Mouse (Mus musculus) T-helper 2 cell (primary cell): ENCODE measurements at regions not wholly inside any gene's neighbourhood (a gene's known extent, or its start where the extent isn't known, plus 50 kb on each side); places are given as distances from the start of the nearest gene placed in this dataset.

Experiments
- in situ Hi-C: fragments of 300-600 bp; cut with MboI, MseI; formaldehyde crosslinking; loops from one replicate; pipeline ENCODE4 v1.15.1; 2025; ENCODE audit warnings: high pct_unique_total_duplicates

GRCm38 (mm10) chr2:131436149-131436548 lies 55.1 kb upstream of the Smox start:
- in situ Hi-C loops: no loop called here

- in situ Hi-C loops: loop anchor here (5.0 kb wide), 1 partner anchor 77 kb away; no protein-coding TSS in a partner anchor
These were observed 60.8 kb upstream of the Smox start for GRCm38 (mm10) chr2:131430474-131430873.

GRCm38 (mm10) chr2:131428089-131428488 lies 63.2 kb upstream of the Smox start:
- in situ Hi-C loops: loop anchor here (10.0 kb wide), 1 partner anchor 143 kb away; no protein-coding TSS in a partner anchor

DNA sequence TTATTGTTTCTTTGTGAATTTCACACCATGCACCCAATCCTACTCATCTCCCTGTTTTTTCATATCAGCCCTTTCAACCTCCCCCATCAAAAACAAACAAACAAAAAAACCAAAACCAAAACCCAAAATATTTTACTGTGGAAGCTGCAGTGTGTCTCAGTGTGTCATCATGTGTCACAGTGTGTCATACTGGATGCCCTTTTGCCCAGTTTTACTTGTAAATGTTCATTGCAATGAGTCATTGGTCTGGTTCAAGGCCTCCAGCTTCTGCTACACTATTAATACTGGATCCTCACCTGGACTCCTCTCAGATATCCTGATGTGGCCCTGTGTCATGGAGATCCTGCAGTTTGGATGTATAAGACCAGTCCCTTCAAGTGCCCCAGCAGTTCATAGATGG lies 64.4 kb upstream of the Smox start:
- in situ Hi-C loops: loop anchor here (10.0 kb wide), 1 partner anchor 142 kb away; no protein-coding TSS in a partner anchor

DNA sequence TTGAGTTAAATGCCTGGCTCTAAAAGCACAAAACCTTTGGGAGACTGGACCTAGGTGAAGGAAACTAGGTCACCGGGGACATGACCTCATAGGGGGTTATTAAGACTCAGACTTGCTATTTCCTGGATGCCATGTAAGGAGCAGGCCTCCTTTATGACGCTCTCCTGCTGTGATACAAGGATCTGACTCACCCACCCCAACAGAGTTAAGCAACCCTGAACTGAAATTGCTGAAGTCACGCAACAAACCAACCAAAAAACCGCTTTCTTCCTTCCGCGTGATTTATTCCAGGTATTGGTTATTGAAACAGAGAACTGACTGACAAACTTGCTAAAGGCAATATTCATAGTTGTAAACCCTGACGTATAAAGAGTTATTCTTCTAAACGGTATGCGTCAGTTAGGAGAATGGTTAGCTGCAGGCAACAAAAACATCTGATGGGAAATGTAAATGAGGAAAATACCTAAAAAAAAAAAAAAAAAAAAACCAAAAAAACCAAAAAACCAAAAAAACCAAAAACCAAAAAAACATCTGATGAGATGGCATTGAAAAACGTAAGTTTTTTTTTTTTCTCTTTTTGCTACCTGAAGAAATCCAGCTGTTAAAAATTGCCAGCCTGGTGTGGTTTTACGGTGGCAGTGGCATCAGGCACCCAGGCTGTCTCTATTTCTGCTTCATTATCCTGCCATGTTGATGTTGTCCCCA lies 67.5 kb upstream of the Smox start:
- in situ Hi-C loops: loop anchor here (10.0 kb wide), 1 partner anchor 139 kb away; no protein-coding TSS in a partner anchor

DNA sequence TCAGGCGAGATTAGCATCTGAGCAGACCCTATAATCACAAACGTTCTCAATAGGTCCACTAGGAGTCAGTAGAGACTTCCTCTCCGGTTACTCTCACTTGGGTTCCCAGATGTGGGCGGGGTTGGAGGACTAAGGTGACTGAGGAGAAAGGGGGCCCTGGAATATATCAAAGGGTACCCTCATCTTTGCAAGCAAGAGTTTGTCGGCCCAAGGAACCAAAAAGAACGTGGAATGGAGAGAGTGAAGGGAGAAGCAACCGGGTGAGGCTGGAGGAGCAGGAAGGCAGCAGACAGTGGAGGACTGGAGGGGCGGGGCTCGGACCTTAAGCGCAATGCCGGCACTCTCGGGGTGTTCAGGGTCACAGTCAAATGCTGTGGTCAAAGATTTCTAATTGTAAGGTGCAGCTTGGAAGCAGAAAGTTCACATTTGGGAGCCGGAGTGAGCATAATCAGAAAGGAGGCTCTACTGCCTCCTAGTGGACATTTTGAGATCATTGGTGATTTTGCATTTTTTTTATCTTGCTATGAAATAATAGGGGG lies 68.3 kb upstream of the Smox start:
- in situ Hi-C loops: loop anchor here (10.0 kb wide), 1 partner anchor 138 kb away; no protein-coding TSS in a partner anchor

DNA sequence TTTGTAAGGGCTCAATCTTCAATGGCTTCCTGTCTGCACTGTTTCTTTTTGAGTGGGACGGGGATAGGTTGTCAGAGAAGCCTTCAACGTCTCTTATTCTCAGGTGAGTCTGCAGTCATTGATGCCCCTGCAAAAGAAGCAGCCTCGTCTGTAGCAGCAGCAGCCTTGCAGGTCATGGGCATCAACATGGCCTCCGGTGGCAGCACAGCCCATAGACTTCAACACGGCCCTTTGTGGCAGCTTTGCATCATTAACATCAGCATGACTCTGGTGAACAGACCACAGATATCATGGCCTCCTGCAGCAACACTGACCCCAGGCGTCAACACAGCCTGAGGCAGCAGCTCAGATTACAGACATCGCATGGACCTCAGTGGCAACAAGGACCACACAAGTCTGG lies 65.4 kb upstream of the Rnf24 start:
- in situ Hi-C loops: loop anchor here (5.0 kb wide), 1 partner anchor 326 kb away; no protein-coding TSS in a partner anchor

DNA sequence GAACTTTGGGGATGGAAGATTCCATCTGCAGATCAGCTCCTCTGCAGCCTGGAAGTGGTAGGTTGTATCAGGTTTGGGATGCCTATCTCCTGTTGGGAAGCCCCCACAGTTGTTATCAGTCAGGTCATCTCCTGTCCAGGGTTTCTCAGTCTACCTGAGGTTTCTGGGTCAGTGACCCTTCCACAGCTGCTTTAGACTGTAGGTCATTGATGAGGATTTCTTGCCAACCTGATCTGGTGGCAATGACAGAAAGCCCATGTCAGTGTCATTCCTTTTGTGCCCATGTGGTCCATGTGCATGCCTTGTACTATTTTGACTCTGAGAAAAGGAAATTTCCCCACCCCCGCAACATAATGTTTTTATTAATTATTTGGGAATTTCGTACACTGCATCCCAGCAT lies 64.8 kb upstream of the Rnf24 start:
- in situ Hi-C loops: loop anchor here (5.0 kb wide), 1 partner anchor 325 kb away; no protein-coding TSS in a partner anchor

GRCm38 (mm10) chr2:131416482-131416881 lies 63.8 kb upstream of the Rnf24 start:
- in situ Hi-C loops: loop anchor here (5.0 kb wide), 1 partner anchor 324 kb away; no protein-coding TSS in a partner anchor

- in situ Hi-C loops: no loop called here
These were observed 58.3 kb upstream of the Rnf24 start for GRCm38 (mm10) chr2:131410906-131411520.

GRCm38 (mm10) chr2:131407337-131407736 lies 54.6 kb upstream of the Rnf24 start:
- in situ Hi-C loops: no loop called here

GRCm38 (mm10) chr2:131404218-131404555 lies 51.5 kb upstream of the Rnf24 start:
- in situ Hi-C loops: no loop called here

DNA sequence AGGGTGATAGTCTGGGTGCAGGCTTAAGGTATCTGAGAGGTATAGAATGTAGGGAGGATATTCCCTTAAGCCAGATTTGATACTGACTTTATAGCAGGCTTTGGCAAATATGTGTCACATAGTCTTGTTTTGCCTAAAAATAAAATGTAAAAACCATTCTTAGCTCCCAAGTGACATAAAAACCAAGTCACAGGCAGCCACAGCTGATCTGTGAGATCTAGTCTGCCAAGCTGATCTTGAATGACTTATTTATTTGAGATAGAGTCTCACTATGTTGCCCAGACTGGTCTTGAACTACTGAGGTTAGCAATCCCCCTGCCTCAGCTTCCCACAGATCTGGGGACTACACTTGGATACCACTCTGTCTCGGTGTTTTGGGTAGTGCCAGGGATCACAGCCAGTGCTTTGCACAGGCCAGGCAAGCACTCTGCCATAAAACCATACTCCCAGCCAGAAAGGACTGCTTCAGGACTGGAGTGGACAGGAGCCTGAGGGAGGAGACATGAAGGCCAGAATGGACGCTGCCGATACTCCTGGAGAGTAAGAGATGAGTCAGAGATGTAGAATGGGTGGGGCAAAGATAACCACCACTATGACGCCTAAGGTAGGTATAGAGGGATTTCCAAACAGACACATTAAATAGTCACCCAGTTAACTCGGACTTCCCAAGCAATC lies 51.0 kb upstream of the Rnf24 start:
- in situ Hi-C loops: no loop called here
